Mouse (Mus musculus) intestine, postnatal 0 days (tissue): Measurements from ENCODE around the gene Tekt3. TPM values are rescaled to one million over a fixed set of nuclear protein-coding genes. Genes with fewer than 3 reads are reported as not detected.

Source experiments
- ATAC-seq: fragments of 200-750 bp; cut with Nextera tagmentation; 2 replicates; pipeline ENCODE4 v1.8.0; 2017; ENCODE audit warnings: mild to moderate bottlenecking, moderate TSS enrichment, moderate library complexity
- H3K27ac ChIP-seq: fragments of 300-500 bp; sonication (generic); 2 replicates; pipeline ENCODE4 v1.5.1; 2014; ENCODE audit warnings: mild to moderate bottlenecking, low read depth, low read length, moderate library complexity
- H3K27me3 ChIP-seq: fragments of 300-500 bp; sonication (generic); replicated peaks from 2 replicates; pipeline ENCODE4 v1.6.1; 2014; ENCODE audit warnings: low read length, mixed read lengths; ENCODE audit not compliant: control insufficient read depth, insufficient read depth
- H3K36me3 ChIP-seq: fragments of 300-500 bp; sonication (generic); 2 replicates; pipeline ENCODE4 v1.6.1; 2014; ENCODE audit warnings: mild to moderate bottlenecking, moderate library complexity; ENCODE audit not compliant: control insufficient read depth, insufficient read depth
- H3K4me1 ChIP-seq: fragments of 300-500 bp; sonication (generic); replicated peaks from 2 replicates; pipeline ENCODE4 v1.6.1; 2014; ENCODE audit warnings: antibody characterized with exemption, low read length, mixed read lengths; ENCODE audit not compliant: control insufficient read depth, insufficient read depth
- H3K4me2 ChIP-seq: fragments of 300-500 bp; sonication (generic); replicated peaks from 2 replicates; pipeline ENCODE4 v1.6.1; 2014; ENCODE audit warnings: low read depth, mild to moderate bottlenecking, moderate library complexity
- H3K4me3 ChIP-seq: fragments of 300-500 bp; sonication (generic); 2 replicates; pipeline ENCODE4 v1.5.1; 2014; ENCODE audit warnings: low read depth, low read length
- H3K9ac ChIP-seq: fragments of 300-500 bp; sonication (generic); 2 replicates; pipeline ENCODE4 v1.6.1; 2014; ENCODE audit warnings: mild to moderate bottlenecking, low read depth, low read length
- H3K9me3 ChIP-seq: fragments of 300-500 bp; sonication (generic); 2 replicates; pipeline ENCODE4 v1.6.1; 2016; ENCODE audit warnings: mixed run types; ENCODE audit not compliant: control insufficient read depth
- CTCF ChIP-seq: sonication (generic); IDR thresholded peaks from 2 replicates; pipeline ENCODE4 v1.5.1; 2016; ENCODE audit warnings: low read depth, mild to moderate bottlenecking, control low read depth, antibody characterized with exemption, moderate library complexity
- WGBS: fragments of 180-500 bp; shearing (Covaris S2); extraction: QIAGEN DNeasy Blood & Tissue Kit; methylation state at CpG from one replicate; pipeline ENCODE4 v1.1.7; 2014; 5-methylcytosine and 5-hydroxymethylcytosine counted together
- polyA plus RNA-seq: library from polyadenylated mRNA; unstranded; fragments of >200 nt; fragmentation: Nextera tagmentation; extraction: Ambion mirVana; gene quantifications from 2 replicates; pipeline ENCODE4 v1.2.1, GENCODE M21; 2015

Gene Tekt3
- polyA plus RNA-seq, 1 experiment from 2014 or later: not detected

DNA sequence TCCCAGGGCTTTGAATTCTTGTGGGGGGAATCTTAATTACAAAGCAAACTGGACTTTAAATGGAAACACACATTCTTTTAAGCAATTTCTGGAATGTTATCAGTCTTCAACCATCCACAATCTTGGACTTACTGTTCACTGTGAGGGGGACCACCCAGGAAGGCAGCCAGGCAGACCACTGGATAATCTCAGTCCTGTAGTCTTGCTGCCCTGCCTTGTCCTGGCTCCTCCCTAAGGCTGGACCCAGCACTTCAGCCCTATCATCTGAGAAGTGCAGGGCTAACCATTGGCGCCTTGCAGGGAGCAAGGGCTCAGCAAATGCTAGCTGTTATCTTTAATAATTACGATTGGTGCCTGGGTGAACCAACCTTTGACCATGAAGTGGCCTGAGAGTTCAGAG lies 37.3 kb upstream of the Tekt3 start:
- no peak overlapping the region for H3K9ac ChIP-seq
- H3K36me3 ChIP-seq: no peaks in the 10 kb centered on the region
- TF ChIP-seq CTCF: 0 out of 2 replicates have a peak, but pooled peaks have one; percentile 4
- H3K27me3 ChIP-seq: no peaks in the 10 kb centered on the region
- ATAC-seq: 0 out of 2 replicates have a peak, but pooled peaks have one; percentile 50
- H3K4me1 ChIP-seq: peaks cover 14% of the 10 kb centered on the region
- H3K4me2 ChIP-seq: no peak overlapping the region
- H3K4me3 ChIP-seq: no peak overlapping the region
- H3K27ac ChIP-seq: no peak overlapping the region
- H3K9me3 ChIP-seq: no peaks in the 10 kb centered on the region
- WGBS: 25% methylated on average over 2 of the region's 2 CpGs

DNA sequence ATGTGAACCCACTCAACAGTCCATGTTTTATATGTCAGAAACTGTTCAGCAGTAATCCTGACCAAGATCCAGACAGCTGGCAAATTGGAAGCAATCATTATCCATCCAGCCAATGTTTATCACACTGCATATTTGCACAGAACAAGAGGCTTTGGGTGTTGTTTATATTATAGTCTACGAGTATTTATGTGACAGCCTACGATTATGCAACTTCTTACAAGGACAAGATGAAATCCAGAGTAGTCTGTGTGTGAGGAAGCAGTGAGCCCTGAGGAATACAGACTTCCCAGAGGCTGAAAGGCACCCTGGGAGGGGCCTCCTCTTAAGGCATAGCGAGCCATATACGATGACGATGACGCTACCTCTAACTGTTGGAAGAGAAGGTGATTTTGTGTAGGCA lies 36.0 kb upstream of the Tekt3 start:
- no peaks in the 10 kb centered on the region for H3K27me3 ChIP-seq
- WGBS: 38% methylated on average over 6 of the region's 6 CpGs
- peaks cover 14% of the 10 kb centered on the region for H3K4me1 ChIP-seq
- H3K9me3 ChIP-seq: no peaks in the 10 kb centered on the region
- no peaks in the 10 kb centered on the region for H3K36me3 ChIP-seq
- no peak for TF ChIP-seq CTCF
- H3K9ac ChIP-seq: no peak overlapping the region
- H3K4me3 ChIP-seq: no peak overlapping the region
- H3K4me2 ChIP-seq: no peak overlapping the region
- no peak; the same call in 1 of the 2 replicates for ATAC-seq
- no peak overlapping the region for H3K27ac ChIP-seq

DNA sequence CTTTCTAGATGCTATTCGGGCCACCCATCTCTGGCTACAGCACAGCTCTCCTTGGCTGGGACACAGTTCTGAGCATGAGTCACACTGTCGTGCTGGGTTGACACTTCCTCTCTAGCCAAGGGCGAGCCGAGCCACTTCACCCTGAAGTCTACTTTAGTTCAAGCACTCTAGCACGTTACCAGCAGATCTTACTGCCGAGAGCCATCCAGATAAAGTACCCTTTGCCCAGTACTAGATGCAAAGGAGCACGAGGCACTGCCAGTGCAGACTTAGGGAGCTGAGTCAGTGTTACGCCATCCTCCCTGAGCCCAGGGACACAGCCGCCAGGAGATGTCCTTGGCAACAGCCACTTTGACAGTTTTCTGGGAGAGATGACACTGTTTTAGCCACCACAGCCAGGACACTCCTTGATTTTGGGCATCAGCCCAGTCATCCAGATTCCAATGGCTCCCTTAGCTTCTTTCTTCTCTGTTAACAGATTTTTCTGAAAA lies 34.8 kb upstream of the Tekt3 start:
- peaks cover 14% of the 10 kb centered on the region for H3K4me1 ChIP-seq
- H3K4me3 ChIP-seq: no peak overlapping the region
- peak; percentile 70 for ATAC-seq
- 48% methylated on average over 9 of the region's 9 CpGs for WGBS
- no peak overlapping the region for H3K9ac ChIP-seq
- no peaks in the 10 kb centered on the region for H3K36me3 ChIP-seq
- no peaks in the 10 kb centered on the region for H3K27me3 ChIP-seq
- no peaks in the 10 kb centered on the region for H3K9me3 ChIP-seq
- no peak overlapping the region for H3K27ac ChIP-seq
- no peak overlapping the region for H3K4me2 ChIP-seq
- no peak for TF ChIP-seq CTCF

DNA sequence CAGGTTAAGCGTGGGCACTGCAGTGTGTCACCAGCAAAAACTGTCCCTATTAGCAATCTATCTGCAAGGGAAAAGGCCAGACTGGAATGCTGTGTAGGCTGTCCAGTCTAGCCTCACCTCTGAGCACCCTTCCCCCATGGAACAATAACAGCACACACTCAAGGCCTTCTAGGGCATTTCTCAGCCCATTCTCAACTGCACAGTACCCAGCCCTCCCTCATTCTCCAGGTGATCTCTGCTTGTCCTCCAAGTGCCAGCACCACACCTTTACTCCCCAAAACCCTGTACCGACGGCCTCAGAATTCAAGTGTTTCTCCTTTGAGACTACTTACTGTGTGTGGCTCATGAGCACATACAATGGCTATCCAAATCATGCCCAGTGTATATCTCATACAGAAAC lies 33.3 kb upstream of the Tekt3 start:
- 91% methylated on average over 3 of the region's 3 CpGs for WGBS
- ATAC-seq: no peak
- H3K9me3 ChIP-seq: no peaks in the 10 kb centered on the region
- peaks cover 14% of the 10 kb centered on the region for H3K4me1 ChIP-seq
- no peak overlapping the region for H3K4me3 ChIP-seq
- no peaks in the 10 kb centered on the region for H3K36me3 ChIP-seq
- H3K27me3 ChIP-seq: no peaks in the 10 kb centered on the region
- H3K27ac ChIP-seq: no peak overlapping the region
- TF ChIP-seq CTCF: no peak
- no peak overlapping the region for H3K4me2 ChIP-seq
- H3K9ac ChIP-seq: no peak overlapping the region

DNA sequence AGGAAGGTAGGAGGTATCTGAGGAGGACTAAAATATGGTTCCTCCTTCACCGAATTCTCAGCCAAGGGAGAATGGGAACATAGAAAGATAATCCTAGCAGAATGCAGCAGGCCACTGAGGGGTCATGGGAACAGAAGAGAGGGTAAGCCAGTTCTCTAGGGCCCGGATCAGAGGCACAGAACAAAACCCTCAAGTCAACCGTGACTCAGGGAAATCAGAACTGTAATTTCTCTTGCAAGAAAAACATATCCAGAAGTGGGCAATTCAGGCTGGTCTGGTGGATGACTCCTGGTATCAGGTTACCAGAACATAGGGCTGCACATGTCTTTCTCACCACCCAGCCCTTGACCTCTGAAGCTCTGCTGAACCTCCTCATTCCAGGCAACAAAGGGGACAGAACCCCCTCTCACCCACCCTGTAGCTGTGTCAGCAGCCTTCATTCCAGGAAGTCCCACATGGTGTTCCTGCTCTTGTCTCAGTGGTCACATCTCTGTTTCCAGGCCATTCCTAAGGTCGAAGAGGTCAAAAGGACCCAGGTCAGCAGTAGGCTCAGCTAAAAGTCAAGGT lies 32.2 kb upstream of the Tekt3 start:
- Histone ChIP-seq H3K4me3 (no peak overlapping the region), H3K27me3 (no peaks in the 10 kb centered on the region), H3K4me2 (no peak overlapping the region), H3K9ac (no peak overlapping the region), H3K36me3 (no peaks in the 10 kb centered on the region), H3K9me3 (no peaks in the 10 kb centered on the region), H3K27ac (no peak overlapping the region), H3K4me1 (peaks cover 11% of the 10 kb centered on the region)
- ATAC-seq: no peak
- WGBS: 75% methylated on average over 4 of the region's 4 CpGs
- TF ChIP-seq CTCF: no peak

DNA sequence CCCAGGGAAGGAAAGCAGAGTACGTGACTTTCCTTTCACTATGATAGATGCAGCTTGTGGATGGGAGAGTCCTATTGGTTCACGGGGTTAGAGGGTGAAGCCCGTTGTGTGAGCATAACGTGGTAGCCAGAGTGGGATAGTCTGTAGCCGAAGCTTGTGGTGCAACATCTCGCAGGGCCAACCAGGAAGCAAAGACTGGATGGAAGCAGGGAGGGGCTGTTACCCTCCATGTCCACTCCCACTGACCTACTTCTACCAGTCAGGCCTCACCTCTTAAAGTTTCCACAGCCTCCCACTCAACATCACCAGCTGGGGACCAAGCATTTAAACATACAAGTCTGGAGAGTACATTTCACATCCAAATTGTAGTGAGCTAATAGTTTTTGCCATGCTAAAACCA lies 31.7 kb upstream of the Tekt3 start:
- no peak for ATAC-seq
- 88% methylated on average over 6 of the region's 6 CpGs for WGBS
- H3K36me3 ChIP-seq: no peaks in the 10 kb centered on the region

More for the DNA sequence above, 31.7 kb upstream of the Tekt3 start:
- Histone ChIP-seq H3K27me3 (no peaks in the 10 kb centered on the region), H3K4me1 (peaks cover 8% of the 10 kb centered on the region), H3K4me3 (no peak overlapping the region), H3K9ac (no peak overlapping the region), H3K27ac (no peak overlapping the region), H3K4me2 (no peak overlapping the region), H3K9me3 (no peaks in the 10 kb centered on the region)
- TF ChIP-seq CTCF: no peak
